14 mouse cellular contexts compared by ENCODE assay signal in the genomic region with DNA sequence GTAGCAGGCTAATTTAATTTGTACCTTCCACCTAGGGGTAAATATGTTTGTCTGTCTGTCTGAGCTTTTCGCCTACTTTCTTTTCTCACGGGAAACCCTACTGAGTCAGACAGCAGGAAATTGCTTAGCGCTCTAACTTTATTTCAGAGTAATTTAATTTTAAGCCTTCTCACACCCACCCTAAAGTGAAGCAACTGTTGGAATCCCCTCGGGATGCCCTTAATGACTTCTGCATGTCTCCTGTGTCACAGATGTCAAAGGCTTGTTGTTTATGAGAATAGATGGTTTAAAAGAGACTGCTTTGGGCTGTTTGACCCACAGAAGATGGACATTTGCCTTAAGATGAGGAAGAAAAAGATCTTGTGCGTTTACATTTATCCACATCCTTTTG.
DNase-seq lines count a peak whose midpoint lies in the region; ATAC-seq lines count a peak whose summit lies in the region.
"Had no signal": no experiment of that assay in that cellular context is flagged by ENCODE, and none has a peak within 500 bp of the region (broad histone marks: within the 10 kb centered on the region; RNA-seq: fewer than 3 reads in every experiment).

No protein-coding gene starts in this region.

- no peak overlapping the region for H3K27ac ChIP-seq in embryonic facial prominence, embryonic 10.5 days (replicated peaks)
- H3K27ac ChIP-seq in hindbrain, embryonic 12.5 days, result peak overlapping the region; percentile 70
- H3K27ac ChIP-seq in midbrain, embryonic 15.5 days, result peak overlapping the region; percentile 60; the same call in 1 of the 2 replicates
- H3K27ac ChIP-seq: liver, embryonic 14.5 days; macrophage had no signal

- H3K9ac ChIP-seq in hindbrain, embryonic 12.5 days, result no peak overlapping the region
- no peak overlapping the region for H3K9ac ChIP-seq in midbrain, embryonic 15.5 days
- H3K9ac ChIP-seq: heart, embryonic 12.5 days; liver, embryonic 14.5 days had no signal

- ATAC-seq in hindbrain, embryonic 12.5 days (ENCODE audit: low FRiP score), result 0 out of 2 replicates have a peak, but pooled peaks have one; percentile 9
- 0 out of 2 replicates have a peak, but pooled peaks have one; percentile 8 for ATAC-seq in midbrain, embryonic 15.5 days (replicated peaks)

- H3K4me2 ChIP-seq in hindbrain, embryonic 12.5 days (replicated peaks), result peak overlapping the region; percentile 26; the same call in 1 of the 2 replicates
- no peak overlapping the region; the same call in 1 of the 2 replicates for H3K4me2 ChIP-seq in midbrain, embryonic 15.5 days
- H3K4me2 ChIP-seq: heart, embryonic 12.5 days had no signal

- H3K4me1 ChIP-seq in embryonic facial prominence, embryonic 10.5 days, result peaks cover 26% of the 10 kb centered on the region
- peaks cover 22% of the 10 kb centered on the region for H3K4me1 ChIP-seq in hindbrain, embryonic 12.5 days
- H3K4me1 ChIP-seq in midbrain, embryonic 15.5 days, result peaks cover 11% of the 10 kb centered on the region
- H3K4me1 ChIP-seq: heart, embryonic 12.5 days had no signal

- H3K36me3 ChIP-seq in embryonic facial prominence, embryonic 10.5 days (replicated peaks), result no peaks in the 10 kb centered on the region
- no peaks in the 10 kb centered on the region for H3K36me3 ChIP-seq in hindbrain, embryonic 12.5 days
- no peaks in the 10 kb centered on the region for H3K36me3 ChIP-seq in midbrain, embryonic 15.5 days (replicated peaks)
- H3K36me3 ChIP-seq: heart, embryonic 12.5 days had no signal

- no peak overlapping the region for H3K4me3 ChIP-seq in embryonic facial prominence, embryonic 10.5 days
- H3K4me3 ChIP-seq in hindbrain, embryonic 12.5 days, result no peak overlapping the region
- H3K4me3 ChIP-seq in midbrain, embryonic 15.5 days, result no peak overlapping the region
- H3K4me3 ChIP-seq: heart, embryonic 12.5 days had no signal

- H3K27me3 ChIP-seq in embryonic facial prominence, embryonic 10.5 days (replicated peaks; ENCODE audit: low read depth, poor library complexity, severe bottlenecking), result no peaks in the 10 kb centered on the region
- no peaks in the 10 kb centered on the region for H3K27me3 ChIP-seq in hindbrain, embryonic 12.5 days
- H3K27me3 ChIP-seq in midbrain, embryonic 15.5 days (replicated peaks), result no peaks in the 10 kb centered on the region
- H3K27me3 ChIP-seq: CH12.LX; heart, embryonic 12.5 days had no signal

- 11% methylated on average over 5 of the region's 5 CpGs for WGBS in embryonic facial prominence, embryonic 10.5 days
- 11% methylated on average over 5 of the region's 5 CpGs for WGBS in hindbrain, embryonic 12.5 days
- 27% methylated on average over 5 of the region's 5 CpGs for WGBS in midbrain, embryonic 15.5 days

- no peaks in the 10 kb centered on the region for H3K9me3 ChIP-seq in embryonic facial prominence, embryonic 10.5 days
- H3K9me3 ChIP-seq in hindbrain, embryonic 12.5 days (replicated peaks), result no peaks in the 10 kb centered on the region
- no peaks in the 10 kb centered on the region for H3K9me3 ChIP-seq in midbrain, embryonic 15.5 days
- H3K9me3 ChIP-seq: heart, embryonic 12.5 days had no signal

- peak; percentile 39 for DNase-seq in MN1 (ENCODE audit: low spot score)
- DNase-seq in embryonic facial prominence, embryonic 10.5 days (ENCODE audit: low spot score), result peak; percentile 26
- no peak for DNase-seq in lung, postnatal 14 days
- no peak for DNase-seq in spleen, postnatal 10 days (ENCODE audit: low spot score in 2 of 2)
- no peak for DNase-seq in thymus, postnatal 25 days
- DNase-seq in left cerebral cortex, adult 9 months (ENCODE audit: low spot score in 2 of 2), result no peak
- DNase-seq: adrenal gland, postnatal 14 days; kidney, postnatal 36 days had no signal

Comparison
In these comparisons a context has a peak if more than half of its experiments do, and no peak if none do; other contexts are left out.
1. DNase-seq: peak in MN1 (single experiment) and embryonic facial prominence, embryonic 10.5 days (single experiment); none in lung, postnatal 14 days (single experiment), spleen, postnatal 10 days (0 of 2), thymus, postnatal 25 days (single experiment) and left cerebral cortex, adult 9 months (0 of 2).